Mouse (Mus musculus) gastrocnemius, postnatal 36 days (tissue): ENCODE results near the gene F7. TPM values are rescaled to one million over a fixed set of nuclear protein-coding genes. Genes with fewer than 3 reads are reported as not detected.
A peak's percentile ranks its signal among the peaks of the same experiment; 100 is the strongest.

Experiments used
- DNase-seq, 2 experiments: peaks; one replicate each; pipeline ENCODE4 v3.0.0; 2022
- intact Hi-C: fragments of 180-260 bp; cut with DNase I; formaldehyde crosslinking; loops from one replicate; pipeline ENCODE4 v1.15.1; 2025
- long read RNA-seq, 2 experiments: library from polyadenylated mRNA; stranded (forward); transcript quantifications; one replicate each; pipeline ENCODE4 v2.0.0; 2021
- total RNA-seq, 2 experiments: library from RNA; stranded (reverse); gene quantifications; 2 replicates each; pipeline ENCODE4 v1.2.3; 2021

Gene F7
- total RNA-seq = not detected
- long read RNA-seq, experiment 1 = 0 reads
- long read RNA-seq, experiment 2 = 0 reads

DNA sequence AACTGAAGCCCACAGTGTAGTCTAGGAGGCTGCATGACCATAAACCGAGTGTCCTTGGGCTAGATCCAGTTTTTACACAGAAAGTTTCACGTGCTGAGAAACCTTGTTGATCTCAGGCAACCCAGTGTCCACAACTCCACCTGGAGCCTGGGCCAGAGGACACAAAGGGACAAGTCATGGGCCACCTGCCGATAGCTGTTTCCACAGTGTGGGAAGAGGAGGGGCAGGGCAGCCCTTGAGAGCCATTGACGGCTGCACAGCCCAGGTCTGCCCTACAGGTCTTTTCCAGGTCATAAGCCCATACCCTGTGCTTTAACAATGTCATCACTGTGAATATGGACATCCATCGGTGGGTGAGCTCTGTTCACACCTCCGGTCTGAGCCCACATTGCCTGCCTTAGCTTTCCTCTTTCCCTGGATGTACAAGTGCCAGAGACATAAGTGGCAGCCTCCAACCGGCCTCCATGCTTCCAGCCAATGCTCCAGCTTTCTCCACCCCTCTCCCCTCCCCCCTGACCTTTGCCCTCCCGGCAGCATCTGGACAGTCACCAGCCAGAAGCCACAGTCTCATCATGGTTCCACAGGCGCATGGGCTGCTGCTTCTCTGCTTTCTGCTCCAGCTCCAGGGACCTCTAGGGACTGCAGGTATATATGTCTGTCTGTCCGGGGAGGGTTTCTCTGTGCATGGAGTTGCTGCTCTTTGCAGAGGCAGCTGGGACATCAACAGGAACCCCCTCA lies at the start of gene F7:
F7 (plus strand) TSS at position 548 of the 738 bp plus-strand sequence.
- no peak for DNase-seq
- intact Hi-C loops = no loop called here

DNA sequence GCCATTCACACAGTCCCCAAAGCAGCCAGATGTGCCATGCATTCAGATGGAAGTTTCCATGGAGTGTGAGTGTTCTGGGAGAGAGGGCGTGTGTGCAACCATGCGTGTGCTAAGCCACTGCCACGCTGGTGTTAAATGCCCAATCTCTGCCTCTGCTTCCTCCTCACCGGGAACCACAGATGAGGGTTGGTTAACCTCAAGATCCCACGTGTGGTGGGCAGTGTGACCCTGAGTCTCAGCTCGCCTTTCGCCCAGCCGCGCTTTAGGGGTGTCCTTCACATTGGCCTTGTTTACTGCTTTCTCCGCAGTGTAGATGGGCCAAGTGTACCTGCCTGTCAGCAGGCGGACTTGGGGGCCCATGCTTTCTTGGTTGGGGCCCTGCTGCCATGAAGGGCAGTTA lies 49.5 kb upstream of the F7 start:
- no peak for DNase-seq
- intact Hi-C loops = loop anchor here (5.0 to 10.0 kb wide), 3 partner anchors 226 to 316 kb away; partner anchors contain the start of gene Grtp1

DNA sequence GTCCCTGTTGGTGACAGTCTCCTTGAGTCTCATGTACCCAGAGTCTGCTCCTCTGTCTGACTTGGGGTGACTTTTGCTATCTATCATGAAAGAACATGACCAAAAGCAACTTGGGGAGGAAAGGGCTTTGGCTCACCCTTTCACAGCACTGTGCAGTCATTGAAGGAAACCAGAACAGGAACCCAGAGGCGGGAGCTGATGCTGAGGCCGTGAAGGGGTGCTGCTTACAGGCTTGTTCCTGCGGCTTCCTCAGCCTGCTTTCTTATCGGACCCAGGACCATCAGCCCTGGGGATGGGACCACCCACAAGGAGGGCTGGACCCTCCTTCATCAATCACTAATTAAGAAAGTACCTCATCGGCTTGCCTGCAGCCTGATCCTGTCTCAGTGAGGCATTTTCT lies 49.1 kb upstream of the F7 start:
- no peak for DNase-seq
- intact Hi-C loops = loop anchor here (5.0 to 10.0 kb wide), 3 partner anchors 226 to 316 kb away; partner anchors contain the start of gene Grtp1

DNA sequence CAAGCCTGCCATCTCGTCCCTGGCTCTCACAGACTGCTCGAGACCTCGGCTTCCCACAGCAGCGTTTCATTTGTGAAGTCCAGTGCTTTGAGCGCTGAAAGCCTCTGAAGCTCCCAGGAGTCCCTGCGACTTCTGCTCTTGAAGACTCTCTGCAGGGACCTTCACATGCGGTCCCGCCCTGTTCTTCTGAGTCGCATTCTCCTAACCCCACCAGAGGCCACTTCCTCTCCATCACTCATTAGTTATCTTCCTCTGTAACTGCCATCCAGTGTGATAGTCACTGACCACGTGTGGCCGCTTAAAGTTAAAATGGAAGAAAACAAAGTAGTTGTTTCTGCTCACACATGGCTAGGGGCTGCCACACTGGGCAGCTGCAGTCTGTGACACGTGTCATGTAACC lies 48.5 kb upstream of the F7 start:
- DNase-seq = no peak
- intact Hi-C loops = loop anchor here (5.0 to 10.0 kb wide), 3 partner anchors 225 to 315 kb away; partner anchors contain the start of gene Grtp1

DNA sequence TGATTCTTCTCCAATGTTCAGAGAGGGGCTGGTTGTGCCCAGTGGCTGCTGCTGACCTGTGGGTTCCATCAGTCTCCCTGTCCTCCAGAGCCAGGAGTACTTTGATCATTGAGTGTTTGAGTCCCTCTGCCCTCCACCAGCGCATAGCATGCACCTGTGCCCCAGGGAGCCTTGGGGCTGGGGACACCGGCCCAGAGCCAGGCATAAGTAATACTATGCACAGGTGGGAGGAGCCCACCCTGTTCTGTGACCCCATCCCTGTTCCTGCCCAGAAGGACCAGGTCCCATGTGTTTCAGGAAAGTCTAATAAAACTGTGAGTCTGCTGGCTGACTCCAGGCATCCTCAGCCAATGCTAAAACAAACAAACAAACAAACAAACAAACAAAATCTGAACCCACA lies 47.5 kb upstream of the F7 start:
- DNase-seq = no peak
- intact Hi-C loops = loop anchor here (2.0 to 10.0 kb wide), 4 partner anchors 124 to 314 kb away; partner anchors contain the start of gene Grtp1

DNA sequence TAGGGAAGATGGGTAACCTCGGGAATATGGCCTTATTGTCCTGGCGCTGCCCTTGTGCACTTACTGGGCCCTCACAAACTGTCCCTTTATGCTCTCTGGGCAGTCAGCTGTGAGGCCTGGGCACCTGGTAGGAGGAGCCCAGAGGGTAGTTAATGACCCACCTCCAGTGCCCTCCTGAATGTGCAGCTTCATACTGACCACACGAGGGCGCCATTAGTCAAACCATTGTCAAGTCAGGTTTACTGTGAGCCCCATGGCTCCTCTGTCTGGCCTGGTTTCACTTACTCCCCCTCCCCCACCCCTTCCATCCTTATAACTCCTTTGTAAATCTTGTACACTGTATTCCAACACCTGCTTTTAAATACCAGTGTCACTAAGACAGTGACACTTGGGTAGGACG lies 47.1 kb upstream of the F7 start:
- intact Hi-C loops = loop anchor here (2.0 to 10.0 kb wide), 4 partner anchors 124 to 314 kb away; partner anchors contain the start of gene Grtp1
- no peak for DNase-seq

DNA sequence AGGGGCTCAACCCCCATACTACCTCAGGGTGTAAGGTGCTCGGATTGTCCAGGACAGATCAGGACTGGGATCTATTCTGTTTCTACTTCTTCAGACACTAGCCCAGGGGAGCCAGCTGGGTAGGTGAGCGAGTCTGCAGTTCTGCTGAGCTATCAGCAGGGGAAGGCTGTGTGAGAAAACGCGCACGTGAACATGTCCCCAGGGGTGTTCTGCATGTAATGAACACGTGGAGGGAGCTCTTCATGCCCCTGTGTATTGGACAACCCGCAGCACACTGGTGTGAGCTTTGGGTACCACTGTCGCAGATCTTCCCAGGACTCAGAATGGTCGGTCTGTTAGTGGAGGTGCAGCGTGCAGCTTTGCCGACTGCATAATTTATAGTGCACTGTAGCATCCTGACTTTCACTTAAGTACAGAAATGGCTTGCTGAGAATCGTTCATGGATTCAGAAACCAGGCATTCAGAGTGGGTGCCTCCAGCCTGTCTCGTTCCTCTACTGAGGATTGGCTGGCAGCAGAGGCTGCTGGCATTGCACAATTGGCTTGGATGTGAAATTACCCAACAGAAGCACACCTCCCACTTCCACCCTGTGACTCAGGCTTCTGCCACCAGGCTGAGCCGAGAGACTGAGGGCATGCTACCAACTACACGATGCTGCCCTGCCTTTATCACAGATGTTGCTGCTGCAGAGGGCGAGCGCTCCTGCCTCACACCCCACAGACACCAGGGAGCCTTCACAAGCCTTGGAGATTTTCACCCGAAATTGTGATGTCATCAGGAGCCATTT lies 42.0 kb upstream of the F7 start:
- DNase-seq = no peak
- intact Hi-C loops = no loop called here

DNA sequence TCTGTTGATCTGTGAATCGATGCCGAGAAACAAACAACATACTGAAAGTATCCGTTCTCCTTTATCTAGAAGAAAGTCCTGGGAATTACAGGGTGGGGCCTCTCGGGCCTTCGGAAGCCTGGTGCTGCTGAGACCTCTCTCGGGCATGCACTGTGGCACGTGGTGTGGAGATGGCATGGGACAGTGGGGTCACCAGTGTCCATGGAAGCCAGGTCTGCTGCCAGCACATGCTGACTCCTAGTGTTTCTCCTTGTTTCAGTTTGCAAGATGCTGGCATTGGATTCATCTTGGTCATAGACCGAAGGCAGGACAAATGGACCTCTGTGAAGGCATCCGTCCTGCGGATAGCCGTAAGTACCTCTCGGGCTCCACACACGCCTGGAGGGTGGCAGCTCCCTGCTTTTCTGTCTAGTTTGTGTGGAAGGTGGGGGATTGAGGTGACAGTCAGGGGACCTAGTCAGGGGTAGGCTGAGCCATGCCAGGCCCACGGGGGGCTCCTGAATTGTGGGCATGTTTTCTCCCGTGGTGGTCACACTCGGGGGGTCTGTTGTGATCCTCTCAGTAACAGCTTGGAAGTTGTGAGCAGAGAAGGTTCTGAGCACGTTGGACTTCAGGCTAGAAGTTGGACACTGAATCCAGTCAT lies 41.1 kb upstream of the F7 start:
- no peak for DNase-seq
- intact Hi-C loops = no loop called here

DNA sequence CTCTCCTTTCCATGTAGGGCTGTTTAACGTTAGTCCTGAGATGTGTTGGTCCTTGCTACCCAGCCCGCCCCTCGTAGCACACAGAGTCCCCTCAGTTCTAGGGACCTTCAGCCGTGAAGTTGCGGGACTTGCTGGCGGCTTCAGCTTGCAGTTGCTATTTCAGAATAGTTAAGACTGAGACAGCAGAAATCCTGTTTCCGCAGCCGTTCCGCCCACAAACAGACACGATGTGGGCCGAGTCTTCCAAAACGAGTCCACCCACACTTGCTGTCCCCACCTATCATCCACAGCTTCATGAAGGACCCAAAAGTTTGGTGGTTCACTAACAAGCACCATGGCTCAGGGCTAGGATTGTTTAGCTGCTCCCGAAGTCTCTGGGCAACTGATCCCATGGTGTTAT lies 40.6 kb upstream of the F7 start:
- intact Hi-C loops = no loop called here

DNA sequence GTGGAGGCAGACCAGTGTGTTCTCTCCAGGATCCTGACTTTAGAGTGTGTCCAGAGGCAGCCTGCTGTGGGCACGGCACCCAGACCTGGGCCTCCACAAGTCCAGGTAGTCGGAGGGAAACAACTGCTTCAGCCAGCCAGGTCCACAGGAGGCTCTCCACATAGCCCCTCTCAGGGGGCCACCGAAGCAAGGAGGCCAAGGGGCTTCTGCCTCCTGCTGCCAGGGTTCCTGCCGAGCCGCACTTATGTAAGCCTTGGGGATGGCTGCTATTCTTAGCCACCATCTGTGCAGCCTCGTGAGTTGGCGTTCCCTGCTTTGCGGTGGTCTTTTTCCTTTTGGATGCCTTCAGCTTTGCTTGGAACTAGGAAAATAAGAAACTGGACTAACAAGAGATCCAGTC lies 38.3 kb upstream of the F7 start:
- no peak for DNase-seq
- intact Hi-C loops = no loop called here

More for the DNA sequence above, 40.6 kb upstream of the F7 start:
- no peak for DNase-seq

DNA sequence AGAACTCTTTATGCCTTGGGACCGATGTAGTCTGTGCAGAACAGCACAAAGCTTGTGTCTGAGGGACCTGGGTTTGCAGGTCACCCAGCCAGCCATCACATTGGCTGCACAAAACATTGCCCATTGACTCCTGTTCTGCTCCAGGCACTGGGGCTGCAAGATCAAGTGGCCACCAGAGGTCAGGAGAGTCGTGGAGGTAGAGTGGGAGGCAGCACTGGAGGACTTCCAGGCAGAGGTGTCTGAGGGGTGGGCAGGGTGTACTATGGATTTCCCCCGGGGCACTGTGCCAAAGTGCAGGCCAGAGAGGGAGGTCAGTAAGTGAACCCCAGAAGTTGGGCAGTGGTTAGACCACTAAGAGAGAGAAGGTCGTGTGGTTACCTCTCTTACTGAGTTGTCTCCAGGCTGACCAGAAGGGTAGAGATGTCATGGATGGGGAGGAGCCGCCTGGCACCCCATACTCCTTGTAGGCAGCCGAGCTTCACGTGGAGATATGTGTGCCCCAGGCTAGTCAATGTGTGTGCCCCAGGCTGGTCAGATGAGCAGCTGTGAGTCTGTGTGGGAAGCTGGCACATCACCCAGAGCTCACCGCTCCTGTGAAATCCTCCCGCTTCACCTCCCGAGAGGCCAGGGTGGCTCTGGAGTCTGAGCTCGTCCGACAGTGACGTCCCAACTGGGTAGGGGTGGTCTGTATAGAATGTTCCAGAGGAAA lies 37.0 kb upstream of the F7 start:
- DNase-seq = no peak
- intact Hi-C loops = no loop called here

DNA sequence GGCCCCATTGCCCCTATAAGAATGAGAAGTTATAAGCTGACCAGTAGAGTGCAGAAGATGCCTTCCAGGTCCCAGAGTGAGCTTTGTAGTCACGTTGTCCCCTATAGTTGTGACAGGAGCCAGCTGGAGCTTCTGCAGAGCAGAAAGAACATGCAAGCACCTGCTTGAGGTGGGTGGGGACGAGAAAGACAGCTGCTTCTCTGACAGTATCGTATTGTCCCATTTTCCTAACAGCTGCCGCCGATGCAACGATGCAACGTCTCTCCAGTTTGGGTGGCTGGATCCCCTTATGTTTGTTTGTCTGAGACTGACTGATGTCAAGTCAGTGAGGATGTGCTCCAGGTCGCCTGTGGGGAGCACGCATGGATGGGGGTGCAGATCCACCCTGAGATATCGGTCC lies 34.4 kb upstream of the F7 start:
- intact Hi-C loops = loop anchor here (5.0 kb wide), 1 partner anchor 61 kb away; no protein-coding TSS in a partner anchor
- no peak for DNase-seq

DNA sequence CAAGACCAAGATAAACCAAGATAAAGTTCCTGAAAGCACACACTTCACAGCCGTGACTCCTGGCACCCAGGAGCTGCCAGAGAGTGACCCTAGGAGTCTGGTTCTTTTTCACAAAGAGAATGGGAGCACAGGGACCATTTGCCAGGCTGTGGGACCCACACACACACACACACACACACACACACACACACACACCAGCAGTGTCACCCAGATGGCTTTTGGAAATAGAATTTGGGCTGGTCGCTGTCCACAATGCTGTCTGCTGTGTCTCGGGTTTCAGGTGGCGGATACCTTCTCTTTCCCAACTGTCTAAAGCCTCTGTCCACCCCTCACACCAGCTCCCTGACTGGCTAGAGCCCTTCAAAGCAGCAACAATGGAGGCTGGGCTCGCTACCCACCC lies 31.4 kb upstream of the F7 start:
- DNase-seq = no peak
- intact Hi-C loops = loop anchor here (5.0 kb wide), 1 partner anchor 58 kb away; no protein-coding TSS in a partner anchor

DNA sequence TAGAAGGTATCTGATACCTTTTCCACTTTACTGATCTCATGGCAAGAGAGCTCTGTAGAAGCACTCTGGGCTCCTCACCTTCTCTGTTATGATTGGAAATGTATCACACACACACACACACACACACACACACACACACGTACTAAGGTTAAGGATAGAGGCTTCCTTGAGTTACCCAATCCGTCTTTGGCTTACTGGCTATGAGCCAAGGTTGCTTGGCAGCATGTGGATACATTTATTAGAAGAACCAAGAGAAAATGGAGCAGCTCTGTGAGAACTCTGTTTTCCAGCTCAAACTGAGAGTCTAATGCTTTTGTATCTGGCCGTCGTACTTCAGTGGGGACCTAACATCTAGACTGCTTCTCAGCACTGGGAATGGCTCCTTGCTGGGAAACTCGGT lies 30.4 kb upstream of the F7 start:
- intact Hi-C loops = no loop called here
- no peak for DNase-seq

DNA sequence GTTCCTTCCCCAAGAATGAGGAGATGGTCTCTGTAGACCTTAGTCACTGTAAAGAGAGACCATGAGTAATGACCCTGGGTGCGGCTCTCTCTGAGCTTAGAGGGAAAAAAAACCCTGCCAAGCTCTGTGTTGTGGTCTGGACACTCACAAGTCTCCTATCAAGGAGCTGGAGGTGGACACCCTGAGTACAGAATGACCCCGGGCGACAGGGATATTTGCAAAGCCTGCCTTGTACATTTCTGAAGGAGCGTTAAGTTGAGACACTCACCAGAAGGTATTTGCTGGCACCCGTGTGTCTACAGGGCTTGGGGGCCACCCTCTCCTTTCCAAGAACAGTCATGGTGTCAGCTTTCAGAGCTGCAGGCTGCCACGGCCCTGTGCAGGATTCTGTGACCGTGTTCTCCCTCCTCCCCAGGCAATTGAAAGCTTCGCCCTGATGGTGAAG lies 29.0 kb upstream of the F7 start:
- intact Hi-C loops = no loop called here
- peak; percentile 37 to 38 for DNase-seq

DNA sequence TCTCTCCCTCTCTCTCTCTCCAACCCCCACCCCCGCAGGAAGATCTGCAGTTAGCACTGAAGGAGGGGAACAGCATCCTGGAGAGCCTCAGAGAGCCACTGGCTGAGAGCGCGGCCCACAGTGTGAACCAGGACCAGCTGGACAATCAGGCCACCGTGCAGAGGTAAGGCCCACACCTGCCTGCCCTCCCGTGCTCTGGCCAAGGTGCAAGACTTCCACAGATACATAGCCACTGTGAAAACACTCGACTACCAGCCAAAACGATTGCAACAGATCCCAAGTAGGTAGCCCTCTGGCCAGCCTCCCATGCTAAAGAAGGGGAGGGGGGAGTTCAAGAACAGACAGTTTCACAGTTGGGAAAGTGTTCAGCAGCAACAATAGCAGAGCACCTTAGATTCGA lies 27.5 kb upstream of the F7 start:
- no peak for DNase-seq
- intact Hi-C loops = no loop called here

DNA sequence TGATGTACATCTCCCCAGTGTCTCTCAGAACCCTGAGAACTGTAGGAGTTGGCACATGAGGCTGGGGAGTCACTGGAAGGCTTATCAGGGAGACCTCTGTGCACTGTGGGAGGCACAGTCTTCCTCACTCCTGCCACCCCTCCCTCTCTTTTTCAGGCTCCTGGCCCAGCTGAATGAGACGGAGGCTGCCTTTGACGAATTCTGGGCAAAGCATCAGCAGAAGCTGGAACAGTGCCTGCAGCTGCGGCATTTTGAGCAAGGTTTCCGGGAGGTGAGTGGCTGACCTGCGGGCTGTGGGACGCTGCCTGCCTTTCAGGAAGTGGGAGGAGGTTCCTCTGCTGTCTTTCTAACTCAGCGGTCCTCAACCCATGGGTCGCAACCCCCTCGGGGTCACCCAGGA lies 26.0 kb upstream of the F7 start:
- no peak for DNase-seq
- intact Hi-C loops = no loop called here

DNA sequence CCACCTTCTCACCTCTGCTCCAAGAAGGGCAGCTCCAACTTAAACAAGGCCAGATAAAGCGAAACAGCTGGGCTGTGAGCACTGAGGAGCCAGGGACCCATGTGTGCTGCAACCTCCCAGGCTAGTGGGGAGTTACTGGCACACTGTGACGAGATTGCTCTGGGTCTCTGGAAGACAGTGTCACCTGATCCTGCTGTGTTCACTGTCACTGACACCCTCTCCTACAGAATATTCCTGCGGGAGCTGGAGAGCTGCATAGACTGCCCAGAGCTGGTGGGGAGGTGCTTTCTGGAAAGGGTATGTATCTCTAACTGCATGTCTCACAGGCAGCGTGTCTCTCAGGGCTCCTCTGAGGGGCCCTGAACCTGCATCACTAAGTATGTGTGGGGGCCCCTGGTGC lies 18.4 kb upstream of the F7 start:
- intact Hi-C loops = no loop called here
- no peak for DNase-seq

DNA sequence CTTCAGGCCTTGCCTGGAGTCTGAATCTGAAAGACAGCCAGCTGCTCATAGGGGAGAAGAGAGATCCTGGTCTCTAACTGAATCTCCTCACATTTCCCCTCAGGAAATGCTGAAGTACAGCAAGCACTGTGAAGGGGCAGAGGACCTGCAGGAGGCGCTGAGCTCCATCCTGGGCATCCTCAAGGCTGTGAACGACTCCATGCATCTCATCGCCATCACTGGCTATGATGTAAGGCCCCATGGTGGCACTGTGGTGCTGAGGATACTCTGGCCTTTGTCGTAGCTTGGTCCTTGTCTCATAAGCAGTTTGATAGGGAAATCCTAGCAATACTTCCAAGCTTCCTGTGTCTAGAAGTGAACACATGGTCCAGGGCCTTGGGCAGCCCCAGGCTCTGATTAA lies 15.5 kb upstream of the F7 start:
- no peak for DNase-seq
- intact Hi-C loops = no loop called here

DNA sequence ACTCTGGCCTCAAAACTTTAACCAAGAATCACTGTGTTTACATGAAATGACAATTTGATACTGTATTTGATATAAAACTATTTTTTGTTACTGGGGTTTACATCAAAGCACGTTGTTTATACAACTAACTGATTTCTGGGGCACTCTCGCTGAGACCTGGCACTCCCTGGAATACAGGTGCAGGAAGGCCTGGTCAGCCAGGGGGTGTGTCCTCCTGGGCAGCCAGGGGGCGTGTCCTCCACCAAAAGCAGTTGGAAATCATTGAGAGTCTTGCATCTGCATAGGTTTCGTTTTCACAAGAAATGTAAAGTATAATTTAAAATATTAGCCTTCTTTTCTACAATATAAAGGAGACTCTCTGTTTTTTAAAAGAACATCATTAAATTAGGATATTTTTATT lies 6.3 kb upstream of the F7 start:
- DNase-seq = no peak
- intact Hi-C loops = no loop called here
